Mouse (Mus musculus) cerebellum, postnatal 14 days (tissue): ENCODE measurements around the gene Tmprss7.

ENCODE experiments used
- DNase-seq, 2 experiments: peaks; one replicate each; pipeline ENCODE4 v3.0.0; 2021; ENCODE audit warnings: mixed read lengths in 2 of 2

The Tmprss7 gene

DNA sequence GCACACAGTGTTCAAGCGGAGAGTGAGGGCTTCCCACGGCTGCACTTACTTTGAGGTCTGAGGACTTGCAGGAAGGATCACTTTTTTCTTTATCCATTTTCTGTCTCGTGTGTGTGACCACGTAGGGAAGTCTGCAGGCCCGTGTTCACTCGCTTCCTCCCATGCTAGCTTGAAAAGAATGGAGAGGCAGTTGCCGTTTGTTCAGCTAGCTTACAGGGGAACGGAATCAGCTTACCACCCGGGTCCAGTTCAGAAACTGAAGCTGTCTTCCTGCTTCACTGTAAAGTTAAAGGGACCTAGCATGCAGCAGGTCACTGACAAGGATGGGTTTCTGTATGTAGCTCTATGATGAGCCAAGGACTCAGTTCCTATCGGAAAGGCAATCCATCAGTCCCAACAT, at the start of gene Tmprss7:
TSS of gene Tmprss7 (minus strand) at position 101 of the 400 bp plus-strand sequence.
- no peak for DNase-seq

DNA sequence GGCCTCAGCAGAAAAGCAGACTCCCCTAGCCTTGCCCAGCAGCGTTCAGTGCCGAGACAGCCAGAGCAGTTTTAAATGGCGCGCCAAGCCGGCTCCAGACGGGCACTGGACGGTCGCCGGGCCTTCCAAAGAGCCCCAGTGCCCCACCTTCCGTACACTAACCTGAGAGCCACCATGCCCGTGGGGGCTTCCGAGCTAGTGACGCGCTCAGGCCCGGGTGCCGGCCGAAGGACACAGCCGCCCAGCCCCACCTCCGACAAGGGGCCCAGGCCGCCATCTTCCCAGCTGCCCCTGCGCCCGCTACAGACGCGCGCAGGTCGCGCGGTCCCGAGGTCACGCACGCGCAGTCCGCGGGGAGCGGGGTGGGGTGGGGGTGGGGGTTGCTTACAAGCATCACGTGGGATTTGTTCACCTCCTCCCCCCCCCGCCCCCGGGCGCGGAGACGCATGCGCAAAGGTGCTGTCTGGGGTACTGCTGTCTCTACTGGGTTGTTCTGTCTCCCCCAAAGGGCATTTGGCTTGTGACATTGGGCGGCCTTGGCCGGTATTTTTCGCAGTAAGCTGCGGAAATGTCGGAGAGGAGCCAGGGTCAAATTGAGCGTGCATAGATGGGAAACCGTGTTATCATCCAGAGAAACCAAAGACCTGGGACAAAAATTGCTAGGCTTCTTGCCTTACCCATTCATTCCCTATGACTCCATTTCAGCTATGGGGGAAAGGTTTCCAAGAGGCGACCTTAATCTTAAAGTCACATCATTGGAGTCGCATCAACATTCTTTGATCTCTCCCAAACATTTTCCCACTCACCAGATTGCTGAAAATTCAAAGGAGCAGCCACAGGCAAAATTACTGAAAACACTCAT, 49.4 kb upstream of the Tmprss7 start, which contains the start of gene Abhd10:
TSS of gene Abhd10 (minus strand) at position 341 of the 862 bp plus-strand sequence.
- DNase-seq: peak; percentile 99 to 100

DNA sequence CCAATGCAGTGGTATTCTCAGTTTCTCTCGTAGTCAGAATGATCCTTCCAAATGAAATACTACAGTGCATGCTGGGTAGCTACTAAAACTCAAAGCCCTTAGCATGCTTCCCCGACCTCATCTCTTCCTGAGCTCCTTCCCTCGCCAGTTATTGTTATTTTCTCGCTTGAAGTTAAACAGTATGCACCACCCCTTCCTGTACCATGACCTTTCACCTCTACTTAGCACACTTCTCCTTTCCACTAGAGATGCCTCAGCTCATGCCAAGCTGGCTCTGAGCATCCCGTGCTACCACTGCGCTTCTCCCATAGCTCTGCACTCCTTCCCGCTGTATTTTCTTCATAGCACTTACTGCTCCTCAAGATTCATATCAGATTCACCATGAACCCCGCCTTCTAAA, 44.4 kb upstream of the Tmprss7 start:
- no peak for DNase-seq

DNA sequence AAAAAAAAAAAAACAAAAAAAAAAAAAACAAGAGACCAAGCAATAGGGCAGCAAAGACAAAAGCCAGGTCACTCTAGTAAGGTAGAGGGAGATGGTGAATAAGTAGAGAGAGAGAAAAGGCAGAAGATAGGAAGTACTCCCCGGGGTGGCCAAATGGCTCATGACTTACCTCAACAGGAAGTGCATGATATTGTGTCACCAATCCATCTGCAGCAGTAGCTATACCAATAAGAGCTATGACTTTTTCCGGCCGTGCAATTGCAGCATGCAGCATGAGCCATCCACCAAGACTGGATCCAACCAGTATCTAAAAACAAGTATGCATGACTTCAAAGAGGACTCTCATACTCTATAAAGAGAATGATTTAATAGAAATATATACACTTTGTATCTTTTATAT, 43.3 kb upstream of the Tmprss7 start:
- no peak for DNase-seq

- no peak for DNase-seq
These were observed 35.7 kb upstream of the Tmprss7 start for GRCm38 (mm10) chr16:45729163-45729562.

- peak in 1 of 2 experiments; percentile 80 for DNase-seq
These were observed 31.3 kb upstream of the Tmprss7 start for GRCm38 (mm10) chr16:45724742-45725102.

DNA sequence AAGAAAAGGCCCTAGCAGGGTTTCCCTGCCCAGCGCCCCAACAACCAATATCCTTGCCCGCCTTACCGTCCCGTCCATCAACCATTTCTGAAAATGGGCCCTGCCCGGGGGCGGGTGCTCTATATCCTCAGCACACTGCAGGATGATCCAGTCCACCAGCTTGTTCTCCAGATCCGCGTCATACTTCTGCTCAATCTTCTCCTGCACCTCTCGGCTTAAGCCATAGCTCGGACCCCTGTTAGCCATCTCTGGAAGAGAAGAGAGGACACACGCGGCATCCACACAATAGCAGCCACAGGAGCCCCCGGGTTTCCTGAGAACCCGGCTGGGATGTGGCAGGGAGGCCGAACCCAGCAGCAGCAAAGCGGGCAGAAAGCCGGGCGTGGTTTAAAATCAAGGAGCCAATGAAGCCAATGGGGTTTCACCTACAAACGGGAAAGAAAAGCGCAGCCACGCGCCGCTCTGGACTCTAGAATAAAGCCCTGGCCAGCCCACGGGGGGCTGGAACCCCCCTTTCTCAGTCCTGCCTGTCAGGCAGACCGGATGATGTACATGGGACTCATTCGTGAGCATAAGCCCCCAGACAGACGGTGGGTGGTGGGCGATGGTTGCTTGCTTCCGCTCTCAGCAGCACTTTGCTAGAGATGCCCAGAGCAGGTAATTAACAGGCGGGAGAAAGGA, 30.7 kb upstream of the Tmprss7 start, which contains the start of gene Tagln3:
TSS of gene Tagln3 (minus strand) at position 548 of the 681 bp plus-strand sequence.
- peak; percentile 83 to 86 for DNase-seq

GRCm38 (mm10) chr16:45723172-45723901, 29.9 kb upstream of the Tmprss7 start:
- DNase-seq: peak; percentile 51 to 62

DNA sequence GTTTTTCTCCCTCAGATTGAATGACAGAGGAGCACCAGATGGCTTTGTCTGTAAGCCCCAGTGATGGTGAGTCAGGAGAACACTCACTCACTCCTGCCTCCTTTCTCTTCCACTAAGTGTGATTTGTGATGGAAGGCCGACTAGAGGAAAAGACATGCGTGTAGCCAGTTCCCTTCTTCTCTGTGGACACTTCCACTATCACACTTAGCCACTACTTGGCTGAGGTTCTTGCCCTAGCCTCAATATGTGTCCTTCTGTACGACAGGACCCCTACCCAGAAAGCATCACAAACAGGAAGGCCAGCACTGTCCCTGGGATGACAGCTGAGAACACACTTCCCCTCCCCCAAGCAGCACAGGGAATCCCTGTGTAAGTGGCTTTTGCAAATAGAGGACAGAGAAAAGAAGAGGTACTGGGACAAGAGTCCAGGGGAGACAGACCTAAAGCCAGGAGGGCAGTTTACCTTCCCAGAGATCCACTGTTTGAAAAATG, 29.0 kb upstream of the Tmprss7 start:
- peak; percentile 64 to 67 for DNase-seq

DNA sequence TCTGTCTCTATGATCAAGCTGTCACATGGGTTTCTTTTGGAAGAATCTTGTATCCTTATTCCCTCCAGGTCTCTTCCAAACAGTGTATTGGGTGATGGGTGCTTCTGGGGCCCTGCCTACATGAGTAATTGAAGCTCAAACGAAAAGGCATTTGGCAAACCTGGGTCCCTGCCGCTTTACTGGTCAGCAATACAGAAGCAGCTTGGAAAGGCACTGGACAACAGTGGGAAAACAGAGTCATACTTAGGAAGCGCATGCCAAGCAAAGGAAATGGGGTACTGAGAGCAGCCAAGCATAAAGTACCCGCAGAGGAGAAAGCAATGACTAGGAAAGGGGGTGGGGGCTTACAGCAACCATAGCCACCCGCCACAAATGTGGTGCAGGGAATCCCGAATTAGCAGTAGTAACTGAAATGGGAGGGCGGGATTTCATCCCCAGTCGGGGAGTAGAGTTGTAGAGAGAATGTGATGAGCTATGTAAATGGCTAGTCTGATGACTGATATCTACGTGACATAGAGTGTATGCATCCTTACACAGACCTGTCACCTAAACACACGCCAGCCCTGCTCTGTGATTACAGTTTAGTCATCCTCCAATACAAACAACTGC, 26.7 kb upstream of the Tmprss7 start:
- peak; percentile 69 to 74 for DNase-seq

DNA sequence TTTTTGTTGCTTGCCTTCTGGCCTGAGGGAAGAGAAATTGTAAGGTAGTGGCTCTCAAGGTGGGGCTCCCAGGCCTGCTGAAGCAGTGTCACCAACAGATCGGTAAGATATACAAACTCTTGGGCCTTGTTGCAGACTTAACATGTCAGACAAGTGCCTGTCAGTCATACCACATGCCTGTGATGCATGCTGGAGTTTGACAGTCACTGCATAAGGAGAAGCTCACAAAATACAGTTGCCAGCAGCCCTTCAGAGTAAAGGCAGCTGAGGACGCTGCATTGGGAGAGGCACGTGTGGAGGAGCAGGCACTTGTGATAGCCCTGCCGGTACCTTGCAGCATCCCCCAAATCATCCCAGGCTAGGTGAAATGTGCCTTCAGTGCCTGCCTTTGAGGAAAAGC, 24.8 kb upstream of the Tmprss7 start:
- no peak for DNase-seq

DNA sequence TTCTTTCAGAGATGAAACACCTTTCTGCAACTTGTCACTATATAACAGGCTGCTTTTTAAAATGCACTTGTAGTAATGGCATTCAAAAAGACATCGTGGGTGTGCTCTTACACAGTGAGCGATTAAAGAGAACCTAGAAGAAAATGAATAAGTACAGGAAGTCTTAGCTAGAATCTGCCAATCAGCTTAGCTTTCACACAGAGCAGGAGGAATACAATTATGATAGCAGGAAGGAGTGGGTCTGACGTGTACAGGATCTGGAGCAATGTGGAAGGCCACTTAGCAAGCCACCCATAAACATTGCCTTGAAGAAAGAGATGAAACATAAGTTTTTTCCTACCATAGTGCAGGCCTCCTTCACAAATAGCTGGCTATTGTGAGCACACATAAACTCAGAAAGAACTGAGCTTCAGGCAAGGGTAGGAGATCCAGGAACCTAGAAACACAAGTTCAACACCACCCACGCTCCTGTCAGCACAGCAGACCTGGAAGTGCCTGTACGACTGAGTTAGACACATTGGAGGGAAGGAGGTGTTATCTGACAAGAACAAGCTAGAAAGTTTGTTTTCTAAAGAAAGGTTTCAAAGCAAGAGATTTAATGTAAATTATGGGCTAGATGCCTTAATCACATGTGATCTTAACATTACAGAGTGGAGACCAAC, 21.2 kb upstream of the Tmprss7 start:
- no peak for DNase-seq

GRCm38 (mm10) chr16:45713878-45714277, 20.4 kb upstream of the Tmprss7 start:
- DNase-seq: no peak

GRCm38 (mm10) chr16:45713261-45713660, 19.8 kb upstream of the Tmprss7 start:
- no peak for DNase-seq

DNA sequence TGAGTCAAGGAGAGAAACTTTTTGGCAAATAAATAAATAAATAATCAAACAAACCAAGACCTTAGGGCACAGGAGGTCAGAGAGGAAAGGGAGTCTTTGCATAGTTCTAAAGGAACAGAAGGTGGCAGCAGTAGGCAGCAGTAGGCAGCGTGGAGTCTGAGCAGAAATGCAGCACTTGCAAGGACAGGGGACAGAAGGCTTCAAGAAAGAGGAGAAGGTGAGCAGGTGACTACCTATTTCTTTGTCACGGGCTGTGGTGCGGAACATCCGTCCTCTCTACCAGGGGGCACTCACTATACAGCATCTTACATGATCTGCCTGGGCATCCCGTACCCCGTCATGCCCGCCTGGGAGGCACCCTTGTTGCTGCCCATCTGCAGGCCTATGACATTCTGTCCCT, 17.8 kb upstream of the Tmprss7 start:
- DNase-seq: peak; percentile 44 to 51

- DNase-seq: no peak
These were observed 5.8 kb upstream of the Tmprss7 start for GRCm38 (mm10) chr16:45699301-45699700.

GRCm38 (mm10) chr16:45697996-45698395, 4.5 kb upstream of the Tmprss7 start:
- DNase-seq: no peak

GRCm38 (mm10) chr16:45695445-45696160, 2.1 kb upstream of the Tmprss7 start:
- peak; percentile 56 to 73 for DNase-seq

DNA sequence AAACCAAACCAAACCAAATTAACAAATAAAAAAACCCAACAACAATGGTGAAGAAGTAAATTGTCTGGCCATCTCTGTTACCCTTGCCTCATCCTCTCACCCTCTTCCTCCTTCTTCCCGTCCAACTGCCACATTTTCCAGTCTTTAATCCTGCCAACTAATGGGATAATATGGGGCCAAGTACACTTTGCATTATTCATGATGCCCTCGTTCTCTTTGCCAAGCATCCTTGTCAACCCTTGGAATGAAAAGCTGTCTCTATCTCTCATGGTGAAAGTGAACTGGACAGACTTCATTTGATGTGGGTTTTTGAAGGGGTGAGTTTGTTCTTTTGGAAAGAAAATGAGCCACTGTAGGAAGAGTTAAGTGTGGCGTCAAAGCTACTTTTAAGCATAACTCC, 607 bp downstream of the Tmprss7 start:
- peak in 1 of 2 experiments; percentile 27 for DNase-seq

GRCm38 (mm10) chr16:45690178-45690577, 3.3 kb downstream of the Tmprss7 start:
- no peak for DNase-seq

DNA sequence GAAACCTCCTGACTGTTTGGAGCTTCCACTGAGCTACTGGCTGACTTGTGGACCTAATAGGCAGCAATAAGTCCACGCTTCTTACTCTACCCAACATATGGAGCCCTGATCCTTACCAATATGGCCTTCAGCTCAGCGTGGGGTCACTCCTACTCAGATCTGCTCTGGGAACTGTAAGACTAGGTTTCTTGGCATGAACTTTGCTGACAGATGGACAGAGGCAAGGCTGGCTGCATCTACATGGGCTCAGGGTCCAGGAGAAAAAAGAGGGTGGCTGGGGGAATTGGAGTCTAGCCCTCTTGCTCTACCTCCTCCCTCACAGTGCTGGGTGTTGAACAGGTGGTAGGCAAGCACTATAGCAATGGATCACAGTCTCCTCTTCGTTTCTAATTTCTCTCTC, 6.6 kb downstream of the Tmprss7 start:
- peak; percentile 73 to 82 for DNase-seq
